Mouse (Mus musculus) layer of hippocampus, postnatal 25 days (tissue): Measurements from ENCODE around the gene Casz1. TPM values are rescaled to one million over a fixed set of nuclear protein-coding genes. Genes with fewer than 3 reads are reported as not detected.

ENCODE experiments used
- DNase-seq, 2 experiments: peaks; one replicate each; pipeline ENCODE4 v3.0.0; 2022; ENCODE audit warnings: mixed read lengths in 2 of 2, low spot score in 1 of 2; ENCODE audit errors: extremely low spot score in 1 of 2
- total RNA-seq, 2 experiments: library from RNA; stranded (reverse); gene quantifications; 2 replicates each; pipeline ENCODE4 v1.2.3; 2021

The Casz1 gene
- total RNA-seq, 2 experiments from 2014 or later = 0.49 to 0.75 TPM

DNA sequence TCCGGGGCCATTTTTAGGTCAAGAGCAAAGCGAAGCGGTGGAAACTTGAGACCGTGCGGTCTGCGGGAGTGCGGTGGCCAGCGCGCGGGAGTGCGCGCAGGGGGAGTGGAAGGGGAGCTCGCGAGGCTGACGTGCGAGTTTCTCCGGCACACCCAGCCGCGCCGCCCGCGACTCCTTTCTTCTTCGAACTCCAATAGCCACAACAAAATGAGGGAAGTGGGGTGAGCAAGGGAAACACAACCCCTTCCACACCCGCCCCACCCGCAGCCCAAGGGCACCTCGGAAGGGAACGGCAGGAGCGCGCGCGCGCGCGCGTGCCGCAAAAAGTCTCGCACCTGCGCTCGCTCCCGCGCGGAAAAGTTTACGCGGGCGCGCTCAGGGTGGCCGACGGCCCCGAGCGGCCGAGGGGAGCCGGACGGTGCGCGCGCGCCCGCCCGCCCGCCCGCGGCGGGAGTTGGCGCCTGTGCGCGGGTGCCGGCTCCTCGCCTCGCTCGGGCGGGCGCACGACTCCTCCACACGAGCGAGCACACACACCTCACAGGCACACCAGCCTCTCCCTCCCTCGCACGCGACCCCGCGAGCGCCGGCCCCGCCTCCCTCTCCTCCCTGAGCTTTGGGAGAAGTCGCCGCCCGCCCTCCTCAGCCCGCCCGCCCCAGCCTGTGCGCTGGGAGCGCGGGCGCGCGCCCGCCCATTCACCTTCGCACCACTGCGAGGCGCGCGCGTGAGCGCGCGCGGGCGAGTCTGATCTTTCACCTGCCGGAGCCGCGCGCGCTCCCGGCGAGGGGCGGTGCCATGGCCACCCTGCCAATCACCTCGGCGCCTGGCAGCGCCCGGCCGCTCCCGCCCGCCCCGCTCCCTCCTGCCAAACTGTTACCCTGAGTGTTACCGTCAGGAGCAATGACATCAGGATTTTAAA lies 96.3 kb downstream of the Casz1 start:
- no peak for DNase-seq

DNA sequence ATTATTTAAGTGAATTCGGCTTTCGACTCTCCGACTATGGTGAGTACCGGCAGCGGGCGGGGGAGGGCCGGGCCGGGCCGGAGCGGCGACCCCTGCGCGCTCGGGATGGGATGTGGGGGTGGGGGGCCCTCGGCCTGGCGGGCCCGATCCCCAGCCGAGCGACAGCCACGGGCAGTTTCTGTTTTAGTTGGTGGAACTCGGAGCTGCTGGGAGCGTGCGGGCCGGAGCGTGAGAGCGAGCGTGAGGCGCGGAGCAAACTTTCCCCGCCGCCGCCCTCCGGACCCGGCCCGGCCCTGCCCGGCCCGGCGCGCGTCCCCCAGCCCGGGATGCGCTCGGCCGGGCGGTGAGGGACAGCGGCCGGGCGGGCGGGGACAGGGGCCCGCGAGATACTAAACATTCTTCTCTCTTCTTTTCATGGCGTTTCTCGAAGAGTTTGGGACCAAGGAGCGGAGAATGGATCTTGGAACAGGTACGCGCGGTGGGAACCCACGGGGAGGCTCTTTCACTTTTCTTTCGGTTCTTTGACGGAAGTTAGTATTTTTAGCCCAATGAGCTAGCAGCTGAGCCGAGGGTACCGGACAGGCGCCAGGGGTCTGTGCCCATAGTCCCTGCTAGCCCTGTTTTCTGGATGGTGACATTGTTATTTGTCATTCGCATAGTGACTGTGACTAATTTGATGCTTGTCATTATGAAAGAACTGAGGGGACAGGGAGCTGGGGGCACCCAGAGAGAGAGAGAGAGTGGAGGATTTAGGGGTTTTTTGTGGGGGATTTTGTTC lies 97.2 kb downstream of the Casz1 start:
- no peak for DNase-seq

- no peak for DNase-seq
Observed at GRCm38 (mm10) chr4:148902919-148903727, 98.9 kb downstream of the Casz1 start.

DNA sequence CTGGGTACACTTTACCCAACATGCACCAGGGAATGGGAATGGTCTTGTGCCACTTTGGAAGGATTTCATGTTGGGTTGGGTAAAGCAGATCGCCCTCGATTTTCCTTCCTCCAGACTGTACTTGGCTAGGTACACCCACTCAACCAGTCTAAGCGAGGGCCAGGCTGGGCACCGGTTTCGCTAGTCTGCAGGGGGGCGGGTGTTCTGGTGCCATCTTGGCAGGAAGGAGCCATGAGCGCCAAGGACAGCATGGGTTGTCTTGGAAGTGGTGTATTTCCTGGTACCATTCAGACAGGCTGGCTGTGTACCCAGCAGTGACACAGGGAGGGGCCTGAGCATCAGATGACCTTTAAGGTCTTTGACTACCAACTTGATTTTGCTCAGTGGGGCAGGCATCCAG lies 101.1 kb downstream of the Casz1 start:
- no peak for DNase-seq

- no peak for DNase-seq
Observed at GRCm38 (mm10) chr4:148906806-148907205, 102.6 kb downstream of the Casz1 start.

GRCm38 (mm10) chr4:148908214-148908681 lies 104.0 kb downstream of the Casz1 start:
- no peak for DNase-seq

DNA sequence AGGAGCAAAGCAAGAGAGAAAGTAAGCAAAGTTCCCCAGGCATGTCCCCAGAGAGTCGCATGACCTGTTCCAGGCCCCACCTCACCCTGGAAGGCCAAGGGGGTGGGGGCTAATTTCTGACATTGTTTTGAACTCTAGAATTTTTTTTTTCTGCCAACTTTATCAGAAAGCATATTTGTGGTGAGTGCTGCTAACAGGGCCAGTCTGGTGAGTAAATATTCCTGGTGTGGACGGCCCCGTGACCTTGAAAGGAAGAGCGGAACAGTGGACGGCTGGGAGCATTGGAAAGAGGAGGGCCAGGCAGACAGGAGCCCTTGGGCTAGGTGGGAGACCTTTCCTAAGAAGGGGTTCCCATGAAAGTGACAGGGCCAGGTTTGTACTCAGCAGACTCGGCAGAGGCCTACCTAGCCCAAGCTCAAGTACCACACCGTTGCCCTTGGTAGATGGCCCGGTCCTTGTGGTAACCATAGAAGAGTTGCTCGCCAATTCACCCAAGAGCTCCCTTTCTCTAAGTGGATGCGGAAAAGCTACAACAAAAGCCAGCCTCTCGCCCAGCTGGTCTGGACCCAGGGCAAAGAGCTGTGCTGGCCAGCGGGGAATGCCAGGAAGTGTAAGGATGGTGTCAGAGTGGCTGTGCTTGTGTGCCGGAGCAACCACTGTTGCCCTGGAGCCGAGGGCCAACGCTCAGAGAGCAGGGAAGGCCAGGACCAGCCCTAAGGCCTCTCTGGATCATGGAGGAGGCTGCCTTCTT lies 104.7 kb downstream of the Casz1 start:
- DNase-seq = no peak

DNA sequence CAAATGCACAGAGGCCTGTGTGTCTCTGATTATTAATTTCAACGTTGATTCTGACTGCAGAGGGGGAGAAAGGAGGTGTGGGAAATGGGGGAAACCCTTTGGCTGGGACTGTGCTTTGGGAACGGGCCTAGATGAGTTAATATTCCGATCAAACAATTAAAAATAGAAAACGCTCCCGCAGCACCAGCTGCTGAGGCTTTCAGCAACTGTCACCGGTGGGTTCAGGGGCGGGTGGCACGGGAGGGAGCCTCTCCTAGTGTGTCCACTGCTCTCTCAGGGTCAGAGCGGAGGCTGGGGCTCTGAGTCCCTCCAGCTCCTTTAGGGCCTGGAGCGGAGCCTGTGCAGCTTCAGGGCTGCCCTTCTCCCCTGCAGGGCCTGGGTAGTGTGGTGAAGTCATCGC lies 105.3 kb downstream of the Casz1 start:
- DNase-seq = no peak

- no peak for DNase-seq
Observed at GRCm38 (mm10) chr4:148912134-148912533, 107.9 kb downstream of the Casz1 start.

DNA sequence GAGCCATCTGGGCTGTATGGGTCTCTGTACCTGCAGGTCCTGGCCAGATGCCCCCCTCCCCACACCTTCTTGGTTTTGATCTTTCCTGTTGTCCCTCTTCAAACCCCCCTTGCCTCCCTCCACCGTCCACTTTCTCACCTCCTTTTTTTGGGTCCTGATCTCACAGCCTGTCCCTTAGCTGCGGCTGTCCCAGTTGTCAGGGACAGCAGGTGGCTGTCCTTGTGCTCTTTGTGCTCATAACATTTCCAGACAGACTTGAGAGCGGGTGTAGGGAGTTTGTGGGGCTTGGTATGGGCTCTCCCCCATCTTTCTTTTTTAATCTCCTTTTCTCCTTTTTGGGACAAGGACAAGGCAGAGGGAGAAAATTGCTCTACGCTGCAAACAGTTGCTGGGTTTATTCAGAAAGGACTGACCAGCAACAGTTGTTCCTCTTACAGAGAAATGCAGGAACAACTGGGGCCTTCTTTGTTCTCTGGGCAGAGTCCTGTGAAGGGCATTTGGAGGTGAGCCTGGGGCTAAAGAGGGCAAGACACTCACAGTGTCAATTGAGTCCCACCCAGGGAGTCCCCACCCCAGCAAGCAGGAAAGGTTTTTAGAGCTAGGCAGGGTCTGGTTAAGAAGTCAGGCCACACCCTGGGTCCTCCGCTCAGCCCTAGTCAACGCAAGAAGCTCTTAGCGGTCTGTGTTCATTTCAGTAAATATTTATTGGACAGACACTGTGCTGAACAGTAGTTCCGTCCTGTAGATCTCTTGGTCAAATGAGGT lies 108.8 kb downstream of the Casz1 start:
- no peak for DNase-seq

DNA sequence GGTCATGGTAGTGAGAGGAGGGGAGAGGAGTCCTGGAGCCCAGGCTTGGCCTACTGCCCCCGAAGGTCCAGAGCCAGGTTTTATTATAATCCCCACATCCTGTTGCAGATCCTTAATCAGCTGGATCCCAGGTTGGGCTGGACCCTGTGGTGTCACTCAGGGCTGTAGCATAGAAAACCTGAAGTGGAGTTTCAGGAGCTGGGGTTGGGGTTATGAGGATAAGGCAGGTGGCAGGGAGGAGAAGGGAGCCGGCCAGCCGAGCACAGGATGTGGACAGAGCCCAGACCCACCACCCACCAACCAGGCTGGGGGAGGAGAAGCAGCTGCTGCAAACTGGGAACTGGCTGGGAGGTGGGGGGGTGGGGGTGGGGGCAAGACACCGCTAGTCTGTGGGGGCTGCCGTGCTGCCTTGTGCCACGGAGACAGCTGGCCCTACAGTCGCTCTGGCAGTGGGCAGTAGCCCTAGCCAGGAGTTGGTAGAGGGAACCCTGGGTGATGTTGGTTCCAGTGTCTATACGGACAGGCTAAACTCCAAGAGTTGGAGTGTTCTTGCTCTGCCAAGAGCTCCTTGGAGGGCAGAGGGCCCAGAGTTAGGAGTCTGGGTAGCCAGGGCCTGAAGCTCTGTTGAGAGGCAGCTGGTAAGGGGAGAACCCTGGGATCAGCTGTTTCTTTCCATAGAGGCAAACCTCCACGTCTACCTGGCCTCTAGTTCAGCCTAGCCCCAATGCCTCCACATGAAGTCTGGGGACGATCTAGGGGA lies 110.8 kb downstream of the Casz1 start:
- no peak for DNase-seq

DNA sequence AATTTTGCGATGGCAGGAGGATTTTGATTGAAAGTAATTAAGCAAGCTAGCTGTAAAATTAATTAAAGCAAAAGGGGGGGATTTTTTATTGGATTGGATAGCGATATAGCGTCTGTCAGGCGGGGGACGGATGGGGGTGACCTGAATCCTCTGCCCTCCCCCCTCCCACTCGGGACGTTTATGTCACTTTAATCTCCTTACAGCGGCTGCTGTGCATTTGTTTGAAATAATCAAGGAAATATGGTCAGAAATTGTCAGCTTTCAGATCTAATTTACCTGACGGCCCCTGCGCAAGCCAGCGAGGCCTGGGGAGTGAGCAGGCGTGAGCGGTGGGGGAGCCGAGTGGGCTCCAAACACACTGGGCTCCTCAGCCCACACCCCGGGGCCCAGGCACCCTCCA lies 111.6 kb downstream of the Casz1 start:
- DNase-seq = no peak

DNA sequence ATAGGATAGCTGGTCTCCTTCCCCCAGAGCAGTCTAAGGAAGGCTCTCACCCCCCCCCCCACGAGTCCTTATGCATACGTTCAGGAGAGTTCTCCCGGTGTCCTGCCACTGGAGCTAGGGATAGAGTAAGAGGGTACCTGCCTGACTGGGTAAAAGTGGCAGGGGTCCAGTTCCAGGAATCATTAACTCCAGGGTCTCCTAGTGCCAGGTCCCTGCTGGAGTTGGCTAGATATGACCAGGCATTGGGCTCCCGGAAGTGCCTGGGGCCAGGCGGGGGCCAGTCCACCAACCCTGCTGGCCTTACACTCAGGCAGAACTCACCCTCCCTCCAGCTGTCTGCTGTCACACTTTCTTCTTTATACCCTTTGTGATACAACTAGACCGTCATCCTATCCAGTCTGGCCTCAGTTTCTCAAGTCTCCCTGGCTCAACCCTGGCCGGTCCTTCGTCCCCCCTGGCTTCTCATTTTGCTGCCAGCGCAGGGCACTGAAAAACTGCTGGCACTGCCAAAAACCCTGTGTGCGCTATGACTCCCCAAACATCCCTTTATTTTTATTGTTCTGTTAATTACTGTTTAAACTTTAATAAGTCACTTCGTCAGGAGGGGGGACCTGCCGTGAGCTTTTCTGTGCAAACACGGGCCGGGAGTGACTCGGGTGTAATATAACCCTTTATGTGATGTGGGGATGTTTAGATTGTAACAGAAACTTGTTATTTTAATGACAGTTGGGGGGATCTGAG lies 114.6 kb downstream of the Casz1 start:
- DNase-seq = no peak

DNA sequence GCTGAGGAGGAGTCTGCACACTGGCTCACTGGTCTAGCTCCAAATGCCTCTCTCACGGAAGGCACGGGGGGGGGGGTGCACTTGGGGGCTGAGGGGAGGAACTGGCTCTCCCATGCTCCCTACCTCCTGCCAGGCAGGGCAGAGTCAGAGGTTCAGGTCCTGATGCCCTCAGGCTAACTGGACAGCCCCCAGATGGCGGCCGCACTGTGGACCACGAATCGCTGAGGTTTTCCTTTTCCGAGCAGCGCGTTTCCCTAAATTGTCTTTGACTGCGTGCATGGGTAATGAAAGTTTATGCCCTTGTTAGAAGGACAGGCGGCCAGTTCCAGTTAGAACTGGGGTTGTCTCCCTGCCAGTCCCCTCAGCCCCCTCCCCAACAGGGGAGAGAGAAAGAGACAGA lies 116.4 kb downstream of the Casz1 start:
- no peak for DNase-seq

DNA sequence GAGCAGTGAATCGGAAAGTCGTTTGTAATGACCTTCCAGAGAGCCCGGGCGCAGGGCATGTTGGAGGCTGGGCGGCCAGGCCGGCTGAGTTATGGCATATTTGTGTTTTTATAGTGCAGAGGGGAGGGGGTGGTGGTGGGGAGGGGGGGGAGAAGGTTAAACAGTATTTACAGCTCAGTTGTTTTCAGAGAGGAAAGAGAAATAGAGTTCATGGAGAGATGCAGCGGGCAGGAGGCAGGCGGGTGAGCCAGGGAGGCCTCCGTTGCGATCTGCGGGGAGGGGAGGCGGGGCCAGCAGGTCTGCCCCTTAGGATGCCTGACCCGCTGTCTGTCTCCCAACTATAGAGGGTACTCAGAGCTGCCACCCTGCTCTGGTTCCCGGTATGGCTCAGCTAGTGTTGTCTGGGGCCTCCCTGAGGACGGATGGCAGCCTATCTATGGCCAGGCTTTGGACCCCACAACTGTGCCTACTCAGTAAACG lies 118.0 kb downstream of the Casz1 start:
- no peak for DNase-seq

DNA sequence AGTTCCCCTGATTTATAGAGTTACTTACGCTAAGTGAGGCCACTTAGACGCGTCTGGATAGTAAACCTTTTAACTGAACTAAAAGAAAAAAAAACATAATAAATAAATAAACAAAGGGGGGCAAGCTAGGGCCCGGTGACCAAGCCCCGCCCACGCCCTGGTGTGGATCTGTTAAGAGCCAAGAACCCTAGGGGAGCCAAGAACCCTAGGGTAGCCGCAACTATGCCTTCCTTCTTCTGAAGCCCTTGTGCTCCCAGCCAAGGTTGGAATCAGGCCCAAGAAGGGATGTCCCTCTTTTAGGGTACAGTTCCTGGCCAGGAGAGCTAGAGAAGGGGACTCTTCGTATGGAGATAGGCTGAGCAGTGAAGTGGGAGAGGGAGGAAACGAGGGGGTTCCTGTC lies 119.2 kb downstream of the Casz1 start:
- no peak for DNase-seq

DNA sequence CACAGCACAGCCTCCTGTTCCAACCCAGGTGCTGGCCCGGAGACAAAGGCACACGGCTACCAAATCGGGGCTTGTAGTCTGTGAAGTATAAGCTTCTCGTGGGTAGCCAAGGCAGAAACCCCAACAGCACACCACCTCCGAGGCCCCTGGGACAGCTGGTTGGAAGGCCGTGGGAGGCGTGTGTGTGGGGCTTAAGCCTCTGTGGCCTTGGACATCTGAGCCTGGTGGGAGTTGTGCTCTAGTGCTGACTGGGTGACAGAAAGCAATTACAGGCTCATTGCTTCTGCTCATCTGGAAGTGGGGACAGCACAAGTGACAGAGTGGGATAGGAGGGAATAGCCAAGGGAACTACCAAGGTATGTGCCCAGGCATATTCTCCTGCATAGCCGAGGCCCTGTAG lies 119.7 kb downstream of the Casz1 start:
- DNase-seq = no peak
